ENCODE assay signal across 8 mouse cellular contexts in the genomic region with DNA sequence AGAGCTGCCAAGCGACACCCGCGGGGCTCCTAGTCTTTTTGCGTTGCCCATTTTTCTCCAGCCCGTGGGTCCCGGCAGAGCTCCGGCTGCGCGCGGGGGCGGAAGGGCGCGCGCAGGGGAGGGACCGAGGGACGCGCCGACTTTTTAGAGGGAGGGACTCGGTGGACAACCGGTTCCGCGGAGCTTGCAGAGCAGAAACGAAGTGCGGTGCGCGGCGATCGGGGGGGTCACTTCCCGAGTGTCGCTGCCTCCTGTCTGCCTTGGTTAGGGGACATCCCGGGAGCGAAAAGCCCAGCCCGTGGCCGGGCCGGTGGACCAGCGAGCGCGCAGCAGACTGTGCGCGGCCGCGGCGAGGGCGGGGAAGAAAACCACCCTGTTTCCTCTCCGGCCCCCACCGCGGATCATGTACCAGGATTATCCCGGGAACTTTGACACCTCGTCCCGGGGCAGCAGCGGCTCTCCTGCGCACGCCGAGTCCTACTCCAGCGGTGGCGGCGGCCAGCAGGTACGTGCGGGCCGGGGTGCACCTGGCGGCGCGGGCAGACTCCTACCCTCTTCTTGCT. TPM values are rescaled to one million over a fixed set of nuclear protein-coding genes. Genes with fewer than 3 reads are reported as not detected.
DNase-seq lines count a peak whose midpoint lies in the region; ATAC-seq lines count a peak whose summit lies in the region.

No protein-coding gene starts in this region.

- peak overlapping the region; percentile 66 for H3K4me2 ChIP-seq in intestine, embryonic 16.5 days (ENCODE audit: low read depth, low read length)
- H3K4me2 ChIP-seq in limb, embryonic 13.5 days (replicated peaks): peak overlapping the region; percentile 83
- peak overlapping the region; percentile 88 for H3K4me2 ChIP-seq in midbrain, embryonic 15.5 days

- DNase-seq in layer of hippocampus, adult 11-12 months (ENCODE audit: low spot score): peak; percentile 62
- no peak for DNase-seq in layer of hippocampus, adult 9-10 months (ENCODE audit: low spot score)
- DNase-seq in cerebellum, postnatal 36 days: peak; percentile 64 to 65
- peak; percentile 63 to 78 for DNase-seq in gastrocnemius, postnatal 4 days (ENCODE audit: low spot score in 2 of 2)
- DNase-seq in splenic B cell, adult 2 months (ENCODE audit: low read depth, low spot score): peak; percentile 39

- H3K27me3 ChIP-seq in intestine, embryonic 16.5 days (replicated peaks; ENCODE audit: control insufficient read depth, insufficient read depth, low read length): no peaks in the 10 kb centered on the region
- peaks cover 28% of the 10 kb centered on the region for H3K27me3 ChIP-seq in limb, embryonic 13.5 days
- H3K27me3 ChIP-seq in midbrain, embryonic 15.5 days (replicated peaks): peaks cover 51% of the 10 kb centered on the region
- H3K27me3 ChIP-seq in splenic B cell, adult 2 months (ENCODE audit: control insufficient read depth, insufficient read depth, low read length, poor library complexity, severe bottlenecking): peaks cover 2% of the 10 kb centered on the region; the same call in 1 of the 2 replicates

- H3K9me3 ChIP-seq in intestine, embryonic 16.5 days (ENCODE audit: control insufficient read depth, low read length): no peaks in the 10 kb centered on the region
- no peaks in the 10 kb centered on the region for H3K9me3 ChIP-seq in limb, embryonic 13.5 days
- H3K9me3 ChIP-seq in midbrain, embryonic 15.5 days: no peaks in the 10 kb centered on the region

- H3K9ac ChIP-seq in intestine, embryonic 16.5 days (ENCODE audit: low read depth, low read length): peak overlapping the region; percentile 97
- H3K9ac ChIP-seq in limb, embryonic 13.5 days: peak overlapping the region; percentile 80
- H3K9ac ChIP-seq in midbrain, embryonic 15.5 days: peak overlapping the region; percentile 17

- no peak for ATAC-seq in intestine, embryonic 16.5 days
- ATAC-seq in limb, embryonic 13.5 days (ENCODE audit: low FRiP score, low read depth): no peak
- no peak for ATAC-seq in midbrain, embryonic 15.5 days (replicated peaks)

- H3K36me3 ChIP-seq in intestine, embryonic 16.5 days (ENCODE audit: control insufficient read depth, insufficient read depth, low read length): no peaks in the 10 kb centered on the region
- no peaks in the 10 kb centered on the region for H3K36me3 ChIP-seq in limb, embryonic 13.5 days
- no peaks in the 10 kb centered on the region for H3K36me3 ChIP-seq in midbrain, embryonic 15.5 days (replicated peaks)
- H3K36me3 ChIP-seq in splenic B cell, adult 2 months (ENCODE audit: control insufficient read depth, insufficient read depth, low read length, poor library complexity, severe bottlenecking): no peaks in the 10 kb centered on the region

- under 1% methylated on average over 63 of the region's 63 CpGs for whole genome bisulfite sequencing in intestine, embryonic 16.5 days
- WGBS in limb, embryonic 13.5 days: under 1% methylated on average over 63 of the region's 63 CpGs
- WGBS in midbrain, embryonic 15.5 days: under 1% methylated on average over 53 of the region's 63 CpGs

- H3K4me3 ChIP-seq in intestine, embryonic 16.5 days (ENCODE audit: low read length): peak overlapping the region; percentile 86
- H3K4me3 ChIP-seq in limb, embryonic 13.5 days: peak overlapping the region; percentile 70
- H3K4me3 ChIP-seq in midbrain, embryonic 15.5 days: peak overlapping the region; percentile 63

- peaks cover 40% of the 10 kb centered on the region for H3K4me1 ChIP-seq in intestine, embryonic 16.5 days (ENCODE audit: control insufficient read depth, insufficient read depth, low read length)
- H3K4me1 ChIP-seq in limb, embryonic 13.5 days: peaks cover 47% of the 10 kb centered on the region
- H3K4me1 ChIP-seq in midbrain, embryonic 15.5 days: peaks cover 34% of the 10 kb centered on the region

- H3K27ac ChIP-seq in intestine, embryonic 16.5 days (ENCODE audit: low read length): peak overlapping the region; percentile 100
- peak overlapping the region; percentile 93 for H3K27ac ChIP-seq in limb, embryonic 13.5 days
- H3K27ac ChIP-seq in midbrain, embryonic 15.5 days: peak overlapping the region; percentile 74

RNA-seq across cellular contexts. Expression of gene Fosl2, which starts 0.8 kb away (rescaled TPM):
- total RNA-seq in gastrocnemius, postnatal 4 days (2021): 10 to 100 TPM; 23.2 to 33.3 TPM
- 5.7 and 6.5 TPM in 2 replicates for polyA plus RNA-seq in intestine, embryonic 16.5 days (2015; fragmentation: Nextera tagmentation; extraction: Ambion mirVana)
- polyA plus RNA-seq in limb, embryonic 13.5 days (2015; fragmentation: Nextera tagmentation; extraction: Ambion mirVana): 2.3 and 2.5 TPM in 2 replicates
- polyA plus RNA-seq in midbrain, embryonic 15.5 days (2015; fragmentation: Nextera tagmentation; extraction: Ambion mirVana): 0.41 and 0.54 TPM in 2 replicates

Comparison
In these comparisons a context has a peak if more than half of its experiments do, and no peak if none do; other contexts are left out.
1. H3K9ac ChIP-seq: peak in every context shown above with its lines; median percentile 97 in intestine, embryonic 16.5 days; 80 in limb, embryonic 13.5 days; 17 in midbrain, embryonic 15.5 days.